In the genomic region with DNA sequence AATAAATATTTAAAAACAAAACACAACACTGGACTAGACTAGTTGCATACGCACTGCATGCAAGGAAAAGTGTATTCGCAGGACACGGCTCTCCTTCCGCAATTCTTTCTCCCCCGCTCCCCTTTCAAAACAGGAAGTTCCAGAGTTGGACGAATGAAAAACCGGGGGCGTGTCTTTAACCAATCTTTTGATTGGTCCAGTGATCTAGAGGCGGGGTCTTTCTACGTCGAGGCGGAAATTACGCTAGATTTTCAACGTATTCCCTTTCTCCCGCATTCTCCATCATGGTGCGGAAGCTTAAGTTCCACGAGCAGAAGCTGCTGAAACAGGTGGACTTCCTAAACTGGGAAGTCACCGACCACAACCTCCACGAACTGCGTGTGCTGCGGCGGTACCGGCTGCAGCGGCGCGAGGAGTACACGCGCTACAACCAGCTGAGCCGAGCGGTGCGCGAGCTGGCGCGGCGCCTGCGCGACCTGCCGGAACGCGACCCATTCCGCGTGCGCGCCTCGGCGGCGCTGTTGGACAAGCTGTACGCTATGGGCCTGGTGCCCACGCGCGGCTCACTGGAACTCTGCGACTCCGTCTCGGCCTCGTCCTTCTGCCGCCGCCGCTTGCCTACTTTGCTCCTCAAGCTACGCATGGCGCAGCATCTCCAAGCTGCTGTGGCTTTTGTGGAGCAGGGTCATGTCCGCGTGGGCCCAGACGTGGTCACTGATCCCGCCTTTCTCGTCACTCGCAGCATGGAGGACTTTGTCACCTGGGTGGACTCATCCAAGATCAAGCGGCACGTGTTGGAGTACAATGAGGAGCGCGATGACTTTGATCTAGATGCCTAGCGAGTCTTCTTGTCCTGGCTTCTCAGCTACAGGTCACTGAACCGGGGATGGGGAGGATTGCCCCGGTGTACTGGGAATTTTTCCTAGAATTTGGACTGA, we compare ENCODE assay signal across 8 mouse cellular contexts. TPM values are rescaled to one million over a fixed set of nuclear protein-coding genes. Genes with fewer than 3 reads are reported as not detected.
DNase-seq lines count a peak whose midpoint lies in the region; ATAC-seq lines count a peak whose summit lies in the region.

TSS of gene Imp3 (plus strand) at position 253 of the 938 bp plus-strand sequence.

- H3K4me2 ChIP-seq in hindbrain, embryonic 11.5 days (replicated peaks; ENCODE audit: low read depth, low read length) = peak within 1 kb of the TSS; percentile 82

- ATAC-seq in hindbrain, embryonic 11.5 days (ENCODE audit: low FRiP score) = peak; percentile 94

- peak within 1 kb of the TSS; percentile 81 for H3K9ac ChIP-seq in hindbrain, embryonic 11.5 days (ENCODE audit: low read depth, low read length)

- peak; percentile 93 for DNase-seq in Muller cell, postnatal 12 days (ENCODE audit: inconsistent ontology term)
- DNase-seq in cerebellum, adult 9-11 months = peak; percentile 92
- peak; percentile 89 to 98 for DNase-seq in frontal cortex, adult 2 months (ENCODE audit: extremely low spot score in 1 of 2, low spot score in 1 of 2)
- peak; percentile 95 for DNase-seq in hindbrain, embryonic 11.5 days (ENCODE audit: low spot score)
- peak; percentile 83 to 88 for DNase-seq in layer of hippocampus, postnatal 10 days (ENCODE audit: low spot score in 2 of 2)
- peak; percentile 97 for DNase-seq in lung, postnatal 10 days
- DNase-seq in ovary, postnatal 36 days (ENCODE audit: low spot score) = peak; percentile 82
- peak; percentile 90 for DNase-seq in thymus, postnatal 25 days

- H3K27ac ChIP-seq in hindbrain, embryonic 11.5 days (ENCODE audit: low read depth, low read length) = peak within 1 kb of the TSS; percentile 37; the same call in 1 of the 2 replicates

- no peaks in the 10 kb centered on the region for H3K27me3 ChIP-seq in hindbrain, embryonic 11.5 days (ENCODE audit: control insufficient read depth, insufficient read depth, low read length)

- no peaks in the 10 kb centered on the region for H3K9me3 ChIP-seq in hindbrain, embryonic 11.5 days (ENCODE audit: control insufficient read depth, low read length)

- under 1% methylated on average over 73 of the region's 73 CpGs for WGBS in hindbrain, embryonic 11.5 days

- H3K4me3 ChIP-seq in hindbrain, embryonic 11.5 days (ENCODE audit: low read depth, low read length) = peak within 1 kb of the TSS; percentile 70

- H3K4me1 ChIP-seq in hindbrain, embryonic 11.5 days (replicated peaks; ENCODE audit: control insufficient read depth, insufficient read depth, low read length) = peaks cover 2% of the 10 kb centered on the region; the same call in 1 of the 2 replicates

- no peaks in the 10 kb centered on the region for H3K36me3 ChIP-seq in hindbrain, embryonic 11.5 days (ENCODE audit: control insufficient read depth, insufficient read depth, low read length)

RNA-seq across cellular contexts. Expression of gene Imp3, which starts in this region (rescaled TPM):
- 83.7 and 94.4 TPM in 2 replicates for polyA plus RNA-seq in frontal cortex, adult 2 months (2012; rRNA removed)
- polyA plus RNA-seq in hindbrain, embryonic 11.5 days (2014; fragmentation: Nextera tagmentation; extraction: Ambion mirVana) = 66.0 and 70.2 TPM in 2 replicates
- total RNA-seq in layer of hippocampus, postnatal 10 days (2021) = 10 to 100 TPM; 50.6 to 51.6 TPM

Comparison
In these comparisons a context has a peak if more than half of its experiments do, and no peak if none do; other contexts are left out.
1. Peak in every context shown above with its lines: DNase-seq, ATAC-seq, H3K4me3 ChIP-seq and H3K27ac ChIP-seq.